Mouse (Mus musculus) CD4-positive, CD25-positive, alpha-beta regulatory T cell, adult 4 months (primary cell): Measurements from ENCODE around the gene Tanc2. TPM values are rescaled to one million over a fixed set of nuclear protein-coding genes. Genes with fewer than 3 reads are reported as not detected.

ENCODE experiments used
- ATAC-seq: one replicate; pipeline ENCODE4 v1.8.0; 2017
- polyA plus RNA-seq, 2 experiments: library from polyadenylated mRNA; unstranded; fragments of 100-300 nt; shearing (Covaris generic); gene quantifications; one replicate each; pipeline ENCODE4 v1.2.1; 2017

Gene Tanc2
- polyA plus RNA-seq, 2 experiments from 2014 or later = 0.98 to 1.1 TPM

- ATAC-seq = no peak
These were observed 64.8 kb downstream of the Tanc2 start for GRCm38 (mm10) chr11:105654616-105655015.

DNA sequence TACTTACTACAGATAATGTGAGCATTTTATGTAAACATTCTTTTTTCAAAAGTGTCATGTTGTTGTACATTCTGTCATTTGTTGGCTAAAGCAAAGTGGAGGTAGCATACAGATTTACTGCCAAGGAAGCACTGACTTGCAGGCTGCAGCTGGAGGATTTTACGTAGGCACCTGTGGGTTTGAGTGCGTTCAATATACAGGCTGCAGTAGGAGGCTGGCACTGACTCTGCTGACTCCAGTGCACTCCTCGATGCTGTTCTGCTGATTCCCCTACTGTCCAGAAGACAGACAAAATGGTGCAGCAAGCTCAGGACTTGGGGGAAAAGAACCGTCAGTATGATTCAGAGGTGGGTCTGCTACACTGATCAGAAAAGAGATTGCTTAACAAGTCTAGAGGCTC lies 65.5 kb downstream of the Tanc2 start:
- ATAC-seq = no peak

GRCm38 (mm10) chr11:105667879-105668278 lies 78.1 kb downstream of the Tanc2 start:
- no peak for ATAC-seq

- ATAC-seq = no peak
These were observed 89.2 kb downstream of the Tanc2 start for GRCm38 (mm10) chr11:105678996-105679395.

GRCm38 (mm10) chr11:105684747-105685146 lies 95.0 kb downstream of the Tanc2 start:
- no peak for ATAC-seq

DNA sequence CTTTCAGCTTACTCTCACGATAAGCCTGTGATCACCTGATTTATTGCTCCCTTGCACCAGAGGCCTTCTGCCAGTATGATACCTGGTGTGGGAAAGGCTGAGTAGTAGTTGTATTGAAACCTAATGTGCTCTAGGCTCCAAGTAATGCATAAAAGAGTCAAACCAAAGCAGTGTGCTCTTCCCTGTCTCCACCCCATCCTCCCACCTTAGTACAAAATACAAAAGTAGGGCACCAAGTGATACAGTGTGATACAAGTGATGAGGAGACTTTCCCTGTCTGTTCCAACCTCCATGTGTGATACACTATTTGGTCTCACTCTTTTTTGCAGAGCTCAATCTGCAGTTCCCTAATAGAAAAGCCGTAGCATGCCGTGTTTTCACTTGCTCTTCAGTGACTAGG lies 110.7 kb downstream of the Tanc2 start:
- ATAC-seq = no peak

- ATAC-seq = no peak
These were observed 129.9 kb downstream of the Tanc2 start for GRCm38 (mm10) chr11:105719660-105720059.

- no peak for ATAC-seq
These were observed 141.8 kb downstream of the Tanc2 start for GRCm38 (mm10) chr11:105731541-105731940.

GRCm38 (mm10) chr11:105731989-105732531 lies 142.3 kb downstream of the Tanc2 start:
- ATAC-seq = no peak

- ATAC-seq = no peak
These were observed 153.4 kb downstream of the Tanc2 start for GRCm38 (mm10) chr11:105743171-105743570.

DNA sequence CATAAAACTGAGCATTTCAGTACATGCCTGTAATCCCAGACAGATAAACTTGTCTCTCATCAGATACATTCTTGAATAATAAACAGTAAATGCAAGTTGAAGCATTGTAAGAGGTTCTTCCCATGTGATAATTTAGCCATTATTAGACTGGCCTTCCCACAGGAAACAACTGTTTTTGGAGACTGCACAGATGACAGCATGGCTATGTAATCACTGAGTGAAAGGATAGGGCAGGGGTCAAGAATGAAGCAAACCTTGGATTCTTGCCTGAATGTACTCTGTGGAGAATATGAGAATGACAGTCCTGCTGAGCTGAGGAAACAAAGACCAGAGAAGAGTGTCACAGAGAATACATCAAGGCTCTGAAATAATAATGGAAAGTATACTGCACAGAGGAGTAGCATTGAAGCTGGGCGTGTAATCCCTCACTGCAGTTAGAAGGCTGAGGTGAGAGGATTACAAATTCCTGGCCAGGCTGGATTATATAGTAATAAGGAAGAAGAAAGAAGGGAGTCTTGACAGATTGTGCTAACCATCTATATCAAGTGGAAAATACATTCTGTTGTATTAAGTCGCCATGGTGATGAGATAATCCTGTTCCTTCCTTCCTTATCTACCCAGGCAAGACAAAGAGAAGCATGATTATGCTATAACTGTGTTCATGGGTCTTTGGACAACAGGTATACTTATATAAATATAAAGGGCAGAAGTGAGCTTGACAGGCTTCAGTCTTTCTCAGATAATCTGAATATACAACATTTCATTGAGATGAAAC lies 159.7 kb downstream of the Tanc2 start:
- no peak for ATAC-seq

DNA sequence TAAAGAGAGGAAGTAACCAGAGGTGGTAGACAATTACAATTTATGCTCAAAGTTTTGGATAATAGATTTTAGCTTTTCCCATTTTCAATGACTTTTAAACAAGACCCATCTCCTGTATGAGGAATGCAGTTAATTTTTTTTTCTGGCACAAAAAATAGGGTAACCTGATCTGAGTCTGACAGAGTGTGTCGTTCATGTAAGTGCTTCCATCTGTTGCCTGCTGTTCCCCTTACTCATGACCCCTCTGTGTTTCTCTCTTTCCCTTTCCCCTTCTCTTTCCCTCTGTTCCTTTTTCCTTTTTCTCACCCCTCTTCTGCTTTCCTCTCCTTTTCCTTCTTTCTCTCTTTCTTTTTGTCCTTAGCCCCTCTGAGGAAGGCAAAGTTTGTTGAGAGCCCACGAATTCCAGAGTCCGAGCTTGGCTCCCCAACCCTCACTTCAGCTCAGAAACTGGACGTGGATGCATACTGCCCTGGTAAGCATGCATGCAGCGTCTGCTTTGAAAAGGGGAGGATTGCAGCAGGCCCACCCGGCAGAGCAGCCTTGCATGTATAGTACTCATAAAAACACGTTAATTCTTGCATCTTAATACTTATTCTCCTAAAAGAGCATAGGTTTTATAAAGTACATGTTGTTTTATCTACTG lies 168.9 kb downstream of the Tanc2 start:
- no peak for ATAC-seq

DNA sequence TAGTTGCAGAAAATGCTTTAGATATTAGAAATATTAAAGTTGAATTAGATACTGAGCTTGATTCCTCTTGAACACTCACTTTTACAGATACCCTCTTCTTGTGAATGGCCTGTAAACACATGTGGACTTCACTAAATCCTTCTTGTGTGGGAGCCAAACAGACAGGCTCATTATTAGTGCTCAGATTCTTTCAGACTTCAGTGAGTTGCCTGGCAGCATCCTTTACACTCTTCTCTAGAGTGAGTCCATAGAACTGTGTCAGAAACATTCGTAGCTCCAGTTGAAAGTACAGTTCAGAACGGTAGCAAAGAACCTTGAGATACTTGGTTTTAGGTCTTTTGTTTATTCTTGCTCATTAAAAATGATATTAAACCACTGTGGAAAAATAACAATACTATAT lies 169.6 kb downstream of the Tanc2 start:
- ATAC-seq = no peak

DNA sequence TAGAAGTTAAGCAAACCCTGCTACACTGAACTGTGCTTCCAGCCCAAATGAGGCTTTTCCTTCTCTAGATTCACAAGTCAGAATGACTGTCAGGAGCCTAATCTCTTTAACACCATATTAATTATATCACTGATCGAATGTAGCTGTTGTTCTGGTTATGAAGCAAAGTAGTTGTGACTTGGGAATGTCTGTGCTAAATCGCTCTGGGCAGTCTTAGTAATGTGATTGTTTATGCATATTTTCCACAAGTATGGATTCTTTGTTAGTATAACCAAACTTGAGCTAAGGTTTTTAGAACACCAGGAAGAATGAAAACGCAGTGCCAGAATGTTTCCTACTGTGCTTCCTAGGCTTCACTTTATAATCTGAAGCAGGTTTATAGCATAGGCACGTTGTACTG lies 170.6 kb downstream of the Tanc2 start:
- no peak for ATAC-seq

- no peak for ATAC-seq
These were observed 188.0 kb downstream of the Tanc2 start for GRCm38 (mm10) chr11:105777802-105778201.

- no peak for ATAC-seq
These were observed 202.7 kb downstream of the Tanc2 start for GRCm38 (mm10) chr11:105792501-105792900.

DNA sequence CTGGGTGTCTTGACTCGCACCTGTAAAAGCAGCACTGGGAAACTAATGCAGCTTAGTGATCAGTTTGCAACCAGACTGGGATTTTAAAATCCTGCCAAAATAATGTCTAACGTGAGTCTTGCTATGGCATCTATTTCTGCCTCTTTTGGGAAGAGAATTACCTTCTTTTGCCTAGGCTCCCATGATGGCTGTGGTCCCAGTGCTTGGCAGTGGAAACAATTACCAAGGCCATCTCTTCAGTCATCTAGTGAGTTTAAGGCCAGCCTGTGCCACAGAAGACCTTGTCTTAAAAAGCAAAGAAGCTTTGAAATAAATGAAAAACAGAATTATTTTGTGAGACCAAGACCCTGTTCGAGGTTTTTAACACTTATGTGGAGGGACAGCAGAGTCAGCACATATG lies 213.9 kb downstream of the Tanc2 start:
- no peak for ATAC-seq

- no peak for ATAC-seq
These were observed 215.0 kb downstream of the Tanc2 start for GRCm38 (mm10) chr11:105804776-105805175.

- no peak for ATAC-seq
These were observed 217.3 kb downstream of the Tanc2 start for GRCm38 (mm10) chr11:105807103-105807502.

DNA sequence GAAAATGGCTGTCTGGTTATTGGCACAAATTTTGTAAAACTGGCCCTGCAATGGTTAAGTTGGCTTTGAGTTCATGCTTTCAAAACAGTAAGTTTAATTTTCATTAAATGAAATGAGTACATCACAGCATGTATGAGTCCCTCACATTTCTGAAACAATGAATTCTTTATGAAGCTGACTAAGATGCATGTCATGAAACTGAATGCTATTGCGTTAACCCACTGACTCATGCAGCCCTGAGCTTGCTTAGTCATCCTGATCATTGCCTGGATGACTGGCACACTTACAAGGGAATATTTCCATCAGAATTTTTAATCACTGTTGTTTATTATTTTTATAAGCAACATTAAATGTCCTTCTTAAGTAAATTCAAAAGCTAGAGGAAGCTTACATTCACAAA lies 233.5 kb downstream of the Tanc2 start:
- ATAC-seq = no peak

DNA sequence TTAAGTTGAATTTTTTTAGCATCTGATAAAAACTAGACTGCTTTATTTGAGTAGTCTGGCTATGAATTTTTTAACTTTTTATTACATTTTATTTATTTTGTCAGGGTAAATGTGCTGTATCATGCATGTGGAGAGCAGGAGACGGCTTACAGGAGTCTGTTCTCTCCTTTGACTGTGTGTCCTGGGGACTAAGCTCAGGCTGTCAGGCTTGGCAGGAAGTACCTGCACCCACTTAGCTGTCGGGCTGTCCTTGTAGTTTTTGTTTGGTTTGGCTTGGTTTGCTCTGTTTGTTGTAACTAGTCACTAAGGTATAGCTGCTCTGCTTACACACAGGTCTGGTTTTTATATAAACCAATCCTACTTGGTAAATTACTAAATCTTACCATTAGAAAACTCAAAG lies 234.0 kb downstream of the Tanc2 start:
- no peak for ATAC-seq

- no peak for ATAC-seq
These were observed 238.4 kb downstream of the Tanc2 start for GRCm38 (mm10) chr11:105828175-105828574.

- no peak for ATAC-seq
These were observed 245.4 kb downstream of the Tanc2 start for GRCm38 (mm10) chr11:105835209-105835608.

GRCm38 (mm10) chr11:105836344-105836891 lies 246.6 kb downstream of the Tanc2 start:
- ATAC-seq = no peak
